Mouse (Mus musculus) hindbrain, embryonic 12.5 days (tissue): ENCODE results near the gene Sptb. TPM values are rescaled to one million over a fixed set of nuclear protein-coding genes. Genes with fewer than 3 reads are reported as not detected.

Experiments used
- ATAC-seq: fragments of 200-750 bp; cut with Nextera tagmentation; 2 replicates; pipeline ENCODE4 v1.8.0; 2017; ENCODE audit warnings: moderate TSS enrichment; ENCODE audit not compliant: low FRiP score
- H3K27ac ChIP-seq: fragments of 300-500 bp; sonication (generic); 2 replicates; pipeline ENCODE4 v1.5.1; 2016; ENCODE audit warnings: mild to moderate bottlenecking
- H3K27me3 ChIP-seq: fragments of 300-500 bp; sonication (generic); 2 replicates; pipeline ENCODE4 v1.6.1; 2016; ENCODE audit warnings: mild to moderate bottlenecking
- H3K36me3 ChIP-seq: fragments of 300-500 bp; sonication (generic); 2 replicates; pipeline ENCODE4 v1.6.1; 2016; ENCODE audit warnings: mild to moderate bottlenecking
- H3K4me1 ChIP-seq: fragments of 300-500 bp; sonication (generic); 2 replicates; pipeline ENCODE4 v1.6.1; 2016
- H3K4me2 ChIP-seq: fragments of 300-500 bp; sonication (generic); replicated peaks from 2 replicates; pipeline ENCODE4 v1.6.1; 2016; ENCODE audit warnings: mild to moderate bottlenecking
- H3K4me3 ChIP-seq: fragments of 300-500 bp; sonication (generic); 2 replicates; pipeline ENCODE4 v1.5.1; 2016; ENCODE audit warnings: mild to moderate bottlenecking
- H3K9ac ChIP-seq: fragments of 300-500 bp; sonication (generic); 2 replicates; pipeline ENCODE4 v1.6.1; 2016; ENCODE audit warnings: mild to moderate bottlenecking, moderate library complexity
- H3K9me3 ChIP-seq: fragments of 300-500 bp; sonication (generic); replicated peaks from 2 replicates; pipeline ENCODE4 v1.6.1; 2016; ENCODE audit warnings: mild to moderate bottlenecking
- WGBS: fragments of 180-500 bp; shearing (Covaris S2); methylation state at CpG from one replicate; pipeline ENCODE4 v1.1.7; 2016; 5-methylcytosine and 5-hydroxymethylcytosine counted together
- polyA plus RNA-seq: library from polyadenylated mRNA; unstranded; fragments of >200 nt; fragmentation: Nextera tagmentation; extraction: Ambion mirVana; gene quantifications from 2 replicates; pipeline ENCODE4 v1.2.1, GENCODE M21; 2016

Sptb gene
- polyA plus RNA-seq, 1 experiment from 2014 or later, result 3.3 TPM

GRCm38 (mm10) chr12:76669956-76670530, 40.3 kb downstream of the Sptb start:
- Histone ChIP-seq H3K4me3 (no peak overlapping the region), H3K27ac (no peak overlapping the region), H3K9ac (no peak overlapping the region), H3K27me3 (no peaks in the 10 kb centered on the region), H3K36me3 (no peaks in the 10 kb centered on the region), H3K4me2 (no peak overlapping the region), H3K9me3 (no peaks in the 10 kb centered on the region), H3K4me1 (0 out of 2 replicates have a peak, but pooled peaks cover 3% of the 10 kb centered on the region)
- ATAC-seq, result no peak
- 49% methylated on average over 5 of the region's 5 CpGs for WGBS

- Histone ChIP-seq H3K27ac (no peak overlapping the region), H3K27me3 (no peaks in the 10 kb centered on the region), H3K36me3 (no peaks in the 10 kb centered on the region), H3K4me2 (no peak overlapping the region), H3K4me3 (no peak overlapping the region), H3K9ac (no peak overlapping the region), H3K4me1 (0 out of 2 replicates have a peak, but pooled peaks cover 3% of the 10 kb centered on the region), H3K9me3 (no peaks in the 10 kb centered on the region)
- ATAC-seq, result no peak
- WGBS, result 88% methylated on average over 7 of the region's 7 CpGs
Observed at GRCm38 (mm10) chr12:76668654-76669419, 41.5 kb downstream of the Sptb start.

- Histone ChIP-seq H3K27me3 (no peaks in the 10 kb centered on the region), H3K27ac (no peak overlapping the region), H3K9me3 (no peaks in the 10 kb centered on the region), H3K4me1 (peaks cover 7% of the 10 kb centered on the region; the same call in 1 of the 2 replicates), H3K4me3 (no peak overlapping the region), H3K9ac (no peak overlapping the region), H3K36me3 (no peaks in the 10 kb centered on the region), H3K4me2 (no peak overlapping the region)
- 84% methylated on average over 6 of the region's 6 CpGs for WGBS
- ATAC-seq, result no peak
Observed at GRCm38 (mm10) chr12:76651788-76652345, 58.5 kb downstream of the Sptb start.

GRCm38 (mm10) chr12:76649708-76650687, 60.3 kb downstream of the Sptb start:
- H3K27ac ChIP-seq, result no peak overlapping the region
- WGBS, result 50% methylated on average over 16 of the region's 16 CpGs
- no peak overlapping the region for H3K4me2 ChIP-seq
- no peak overlapping the region for H3K9ac ChIP-seq
- H3K9me3 ChIP-seq, result no peaks in the 10 kb centered on the region
- peak; percentile 49 for ATAC-seq
- no peaks in the 10 kb centered on the region for H3K27me3 ChIP-seq
- no peaks in the 10 kb centered on the region for H3K36me3 ChIP-seq
- H3K4me3 ChIP-seq, result no peak overlapping the region
- peaks cover 20% of the 10 kb centered on the region for H3K4me1 ChIP-seq

GRCm38 (mm10) chr12:76645222-76646110, 64.9 kb downstream of the Sptb start:
- ATAC-seq, result peak; percentile 55
- Histone ChIP-seq H3K9ac (peak overlapping the region; percentile 18; the same call in 1 of the 2 replicates), H3K36me3 (no peaks in the 10 kb centered on the region), H3K27me3 (no peaks in the 10 kb centered on the region), H3K4me2 (peak overlapping the region; percentile 40), H3K9me3 (no peaks in the 10 kb centered on the region), H3K27ac (peak overlapping the region; percentile 57), H3K4me1 (peaks cover 35% of the 10 kb centered on the region), H3K4me3 (no peak overlapping the region)
- 26% methylated on average over 23 of the region's 23 CpGs for WGBS

GRCm38 (mm10) chr12:76643679-76644078, 66.7 kb downstream of the Sptb start:
- Histone ChIP-seq H3K4me2 (no peak overlapping the region), H3K4me3 (no peak overlapping the region), H3K36me3 (no peaks in the 10 kb centered on the region), H3K4me1 (peaks cover 31% of the 10 kb centered on the region), H3K9me3 (no peaks in the 10 kb centered on the region), H3K27ac (peak overlapping the region; percentile 45; the same call in 1 of the 2 replicates), H3K27me3 (no peaks in the 10 kb centered on the region), H3K9ac (no peak overlapping the region)
- no peak for ATAC-seq
- 75% methylated on average over 8 of the region's 8 CpGs for whole genome bisulfite sequencing

GRCm38 (mm10) chr12:76642616-76643015, 67.7 kb downstream of the Sptb start:
- 80% methylated on average over 4 of the region's 4 CpGs for WGBS
- no peak overlapping the region for H3K4me2 ChIP-seq
- H3K27me3 ChIP-seq, result no peaks in the 10 kb centered on the region
- H3K36me3 ChIP-seq, result no peaks in the 10 kb centered on the region
- H3K9ac ChIP-seq, result no peak overlapping the region
- peaks cover 28% of the 10 kb centered on the region for H3K4me1 ChIP-seq
- no peak overlapping the region for H3K27ac ChIP-seq
- H3K9me3 ChIP-seq, result no peaks in the 10 kb centered on the region
- no peak overlapping the region for H3K4me3 ChIP-seq
- ATAC-seq, result no peak

- Histone ChIP-seq H3K4me3 (no peak overlapping the region), H3K9me3 (no peaks in the 10 kb centered on the region), H3K36me3 (no peaks in the 10 kb centered on the region), H3K27ac (no peak overlapping the region), H3K4me2 (no peak overlapping the region), H3K4me1 (peaks cover 22% of the 10 kb centered on the region), H3K9ac (no peak overlapping the region), H3K27me3 (no peaks in the 10 kb centered on the region)
- 57% methylated on average over 8 of the region's 8 CpGs for WGBS
- no peak for ATAC-seq
Observed at GRCm38 (mm10) chr12:76640620-76641019, 69.7 kb downstream of the Sptb start.

GRCm38 (mm10) chr12:76634899-76635693, 75.3 kb downstream of the Sptb start:
- Histone ChIP-seq H3K4me3 (no peak overlapping the region), H3K27ac (peak overlapping the region; percentile 35; the same call in 1 of the 2 replicates), H3K4me1 (peaks cover 6% of the 10 kb centered on the region), H3K27me3 (no peaks in the 10 kb centered on the region), H3K4me2 (no peak overlapping the region), H3K9me3 (no peaks in the 10 kb centered on the region), H3K36me3 (no peaks in the 10 kb centered on the region), H3K9ac (no peak overlapping the region)
- ATAC-seq, result peak; percentile 68
- 62% methylated on average over 15 of the region's 15 CpGs for WGBS

- WGBS, result 75% methylated on average over 6 of the region's 6 CpGs
- peaks cover 4% of the 10 kb centered on the region; the same call in 1 of the 2 replicates for H3K4me1 ChIP-seq
- no peak overlapping the region for H3K9ac ChIP-seq
- no peak for ATAC-seq
- 0 out of 2 replicates have a peak, but pooled peaks cover 4% of the 10 kb centered on the region for H3K27me3 ChIP-seq
- no peaks in the 10 kb centered on the region for H3K9me3 ChIP-seq
- H3K4me2 ChIP-seq, result no peak overlapping the region
- H3K27ac ChIP-seq, result no peak overlapping the region
- H3K36me3 ChIP-seq, result no peaks in the 10 kb centered on the region
- H3K4me3 ChIP-seq, result no peak overlapping the region
Observed at GRCm38 (mm10) chr12:76623374-76623773, 87.0 kb downstream of the Sptb start.
